Mouse (Mus musculus) embryo, embryonic 11.5 days (tissue): Measurements from ENCODE around the gene Myef2.
"Not testable (repeated sequence)": the region's sequence is repeated elsewhere in the genome, so short reads cannot be mapped to it uniquely, and the experiment has no call there.

Source experiments
- DNase-seq: peaks from one replicate; pipeline ENCODE4 v3.0.0-alpha.2; 2012; ENCODE audit warnings: low read depth, low spot score

Gene Myef2

DNA sequence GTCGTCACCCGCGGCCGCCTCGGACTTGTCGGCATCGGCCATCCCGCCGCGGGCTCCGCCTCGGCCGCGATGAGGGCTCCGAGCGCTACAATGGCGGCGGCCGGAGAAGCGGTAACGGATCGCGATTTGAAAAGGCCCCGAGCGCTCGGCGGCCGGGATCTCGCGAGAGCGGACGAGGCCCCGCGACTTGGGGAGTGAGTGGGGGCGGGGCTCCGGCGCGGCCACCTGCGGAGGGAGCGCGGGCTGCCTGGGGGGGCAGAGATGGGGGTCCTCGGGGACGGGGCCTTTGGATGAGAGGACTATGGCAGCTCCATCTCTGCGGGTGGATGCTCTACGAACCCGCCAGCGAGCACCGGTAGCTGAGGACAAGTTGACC lies at the start of gene Myef2:
Gene Myef2, minus strand, starts transcription at position 185 of the 376 bp plus-strand sequence.
- DNase-seq, result peak; percentile 78

DNA sequence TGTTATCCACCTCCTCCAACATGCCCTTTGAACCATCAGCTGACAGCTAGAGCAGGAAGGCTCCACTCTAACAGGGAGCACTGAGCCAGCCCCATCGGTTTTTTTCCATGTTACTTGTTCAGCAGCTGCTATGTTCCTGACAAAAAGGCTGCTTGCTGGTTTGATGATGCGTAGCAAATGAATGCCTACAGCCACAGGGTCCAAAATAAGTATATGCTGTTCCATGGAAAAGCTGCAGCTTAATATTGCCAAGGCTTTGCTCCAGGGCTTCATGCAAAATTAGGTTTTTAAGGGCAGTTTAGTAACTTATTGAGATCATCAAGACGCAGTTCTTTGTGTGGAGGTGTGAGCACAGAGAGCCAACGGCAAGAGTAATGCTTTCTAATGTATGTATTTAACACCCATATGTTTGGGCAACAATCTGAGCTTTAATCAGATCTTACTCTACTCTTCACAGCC lies 38.6 kb upstream of the Myef2 start:
- no peak for DNase-seq

DNA sequence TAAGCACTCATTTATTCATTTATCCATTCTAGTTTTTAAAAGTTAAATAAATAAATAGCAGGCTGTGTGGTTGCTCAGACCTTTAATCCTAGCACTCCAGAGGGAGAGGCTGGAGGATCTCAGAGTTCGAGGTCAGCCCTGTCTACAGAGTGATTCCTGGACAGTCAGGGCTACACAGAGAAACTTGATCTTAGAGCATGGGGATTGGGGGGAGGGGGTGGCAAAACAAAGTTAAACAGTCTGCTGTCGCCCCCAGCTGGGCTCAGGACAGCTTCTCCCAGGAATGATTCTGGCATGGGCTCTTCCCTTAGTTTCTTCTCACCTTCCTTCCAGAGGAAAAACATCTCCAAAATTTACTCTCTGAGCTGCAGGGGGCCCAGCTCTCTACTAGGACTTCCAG lies 32.0 kb upstream of the Myef2 start:
- DNase-seq, result no peak

DNA sequence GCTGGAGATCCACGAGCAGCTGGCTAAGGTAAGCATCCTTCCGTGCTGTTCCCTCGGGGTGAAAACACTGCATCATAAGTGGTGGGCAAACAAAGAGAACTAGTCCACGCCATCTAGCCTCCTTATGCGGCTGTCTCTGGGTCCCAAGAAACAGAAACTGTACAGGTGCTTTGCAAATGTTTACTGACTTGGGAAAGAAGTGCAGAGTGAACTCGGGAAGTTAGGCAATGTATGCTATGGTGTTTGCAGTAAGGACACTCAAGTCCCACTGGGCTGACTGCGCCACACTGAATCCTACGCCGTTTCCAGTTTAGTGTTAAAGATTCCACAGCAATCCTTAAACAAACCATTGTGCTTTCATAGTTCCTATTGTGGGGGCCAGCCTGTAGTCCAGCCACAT lies 30.8 kb upstream of the Myef2 start:
- DNase-seq, result no peak

DNA sequence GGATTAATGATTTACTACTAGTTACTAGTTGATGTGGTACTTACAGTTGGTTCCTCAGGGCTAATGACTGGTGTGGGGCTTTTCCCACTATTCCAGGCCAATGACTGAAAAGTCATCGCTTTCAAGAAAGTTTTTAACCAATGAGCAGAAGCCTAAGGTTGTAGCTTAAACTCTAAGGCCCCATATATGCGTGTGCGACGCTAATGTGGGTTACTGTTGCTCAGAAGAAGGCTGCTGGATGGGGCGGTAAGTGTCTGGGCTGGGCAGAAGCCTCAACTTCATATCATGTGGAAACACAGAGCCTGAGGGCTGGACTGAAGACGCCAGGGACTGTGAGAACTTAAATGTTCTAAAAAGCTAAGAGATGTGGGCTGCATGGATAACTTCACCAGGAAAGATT lies 28.9 kb upstream of the Myef2 start, which contains the start of gene Slc12a1:
Gene Slc12a1, plus strand, starts transcription at position 118 of the 400 bp plus-strand sequence.
- DNase-seq, result no peak

DNA sequence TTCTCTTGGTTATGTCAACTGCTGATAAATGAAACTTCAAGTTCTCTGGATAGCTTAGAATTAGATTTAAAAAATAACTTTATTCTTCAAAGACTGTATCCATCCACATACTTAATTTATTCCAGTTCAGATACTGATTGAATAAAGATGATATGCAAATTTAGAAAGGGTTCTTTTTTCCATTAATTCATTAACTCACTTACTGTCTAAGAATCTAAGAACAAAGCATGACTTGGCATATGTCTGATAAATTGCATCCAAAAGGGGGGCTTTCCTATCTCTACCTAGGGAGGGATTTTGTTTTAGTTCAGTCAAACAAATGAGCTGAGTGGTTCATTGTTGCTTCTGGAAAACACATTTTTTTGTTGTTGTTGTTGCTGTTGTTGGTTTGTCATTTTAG lies 18.9 kb upstream of the Myef2 start:
- no peak for DNase-seq

DNA sequence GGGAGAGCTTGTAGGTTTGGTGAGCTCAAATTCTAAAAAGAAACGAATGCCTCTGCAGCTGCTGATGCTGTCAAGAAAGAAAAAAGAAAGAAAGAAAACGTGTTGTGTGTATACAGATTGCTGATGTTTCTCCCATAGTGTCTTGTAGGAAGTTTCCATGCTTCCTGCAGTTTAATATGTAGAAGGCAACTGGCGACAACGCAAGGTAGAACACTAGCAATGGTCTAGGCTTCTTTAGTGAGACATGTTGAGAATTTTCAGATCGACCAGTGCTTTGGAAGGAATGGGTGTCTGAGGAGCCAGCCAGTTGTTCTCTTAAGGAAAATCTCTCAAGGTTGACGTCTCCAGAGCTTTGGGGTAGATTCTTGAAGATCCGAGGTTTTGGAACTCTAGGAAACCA lies 13.4 kb upstream of the Myef2 start:
- DNase-seq, result no peak

DNA sequence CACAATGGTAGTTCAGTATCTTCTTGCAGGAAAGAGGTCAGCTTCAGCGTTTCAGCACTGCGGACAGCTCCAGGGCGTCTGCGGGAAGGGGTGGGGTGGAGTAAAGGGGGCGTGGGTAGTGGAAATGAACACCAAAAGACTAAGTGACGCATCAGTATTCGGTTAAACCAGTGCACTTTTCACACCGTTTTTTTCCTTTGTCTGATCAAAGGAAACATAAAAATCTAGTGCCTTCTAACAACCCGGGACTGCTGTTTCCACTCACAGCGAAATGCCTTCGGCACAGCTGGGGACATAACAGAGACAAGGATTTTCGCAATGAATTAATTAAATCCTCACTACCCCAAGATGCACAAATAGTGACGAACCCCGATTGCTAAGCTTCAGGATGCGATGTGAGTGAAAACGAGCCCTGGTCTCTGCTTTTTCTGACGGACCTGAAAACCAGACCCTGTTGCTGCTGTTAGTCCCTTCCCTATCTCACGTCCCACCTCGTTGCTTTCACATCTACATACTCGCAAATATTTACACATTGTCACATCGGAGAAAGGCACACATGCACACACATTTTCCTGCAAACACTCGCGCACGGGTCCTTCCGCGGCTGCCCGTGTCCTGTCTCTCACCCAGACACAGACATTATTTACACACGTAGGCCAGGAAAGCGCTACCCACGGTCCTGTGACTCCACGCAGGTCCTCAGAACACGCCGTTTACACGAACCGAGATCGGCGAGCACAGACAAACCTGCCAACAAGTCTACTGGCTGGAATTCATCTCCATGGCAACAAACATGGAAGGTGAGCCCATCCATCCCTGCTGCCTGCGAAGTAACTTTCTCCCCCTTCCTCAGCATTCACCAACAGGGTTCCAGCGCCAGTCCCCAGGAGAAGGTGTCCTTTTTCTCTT lies 12.7 kb upstream of the Myef2 start, which contains the start of gene Ctxn2:
Gene Ctxn2, plus strand, starts transcription at position 790 of the 909 bp plus-strand sequence.
- DNase-seq, result peak; percentile 73

DNA sequence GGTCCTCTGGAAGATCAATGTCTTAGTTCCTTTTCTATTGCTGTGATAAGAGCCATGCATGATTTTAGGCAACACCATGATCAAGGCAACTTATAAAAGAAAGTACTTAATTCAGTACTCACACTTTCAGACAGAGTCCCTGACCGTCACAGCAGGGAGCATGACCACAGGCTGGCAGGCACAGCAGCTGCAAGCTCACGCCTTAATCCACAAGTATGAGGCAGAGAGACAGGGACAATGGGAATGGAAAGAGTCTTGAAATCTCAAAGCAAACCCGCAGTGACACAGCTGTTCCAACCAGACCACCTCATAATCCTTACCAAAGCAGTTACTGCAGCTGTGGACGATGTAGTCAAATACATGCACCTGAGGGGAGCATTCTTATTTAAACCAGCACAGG lies 10.7 kb upstream of the Myef2 start:
- no peak for DNase-seq

DNA sequence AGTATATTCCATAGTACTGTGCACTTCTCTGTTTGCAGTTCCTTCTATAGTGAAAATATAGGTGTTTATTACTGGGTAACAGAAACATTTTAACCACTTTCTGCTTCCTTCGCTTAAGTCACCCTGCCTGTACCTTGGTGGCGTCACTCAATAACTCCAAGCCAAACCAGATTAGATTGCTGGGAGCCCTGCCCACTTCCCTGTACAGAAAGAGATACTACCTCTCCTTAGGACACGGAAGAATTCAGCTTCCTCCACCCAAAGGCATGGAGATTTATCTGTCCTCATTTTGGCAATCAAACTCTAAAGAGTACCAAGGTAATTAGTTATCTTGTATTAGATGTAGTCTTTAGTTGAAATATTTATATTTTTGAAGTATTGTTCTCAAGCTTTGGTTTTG lies 3.3 kb upstream of the Myef2 start:
- no peak for DNase-seq

DNA sequence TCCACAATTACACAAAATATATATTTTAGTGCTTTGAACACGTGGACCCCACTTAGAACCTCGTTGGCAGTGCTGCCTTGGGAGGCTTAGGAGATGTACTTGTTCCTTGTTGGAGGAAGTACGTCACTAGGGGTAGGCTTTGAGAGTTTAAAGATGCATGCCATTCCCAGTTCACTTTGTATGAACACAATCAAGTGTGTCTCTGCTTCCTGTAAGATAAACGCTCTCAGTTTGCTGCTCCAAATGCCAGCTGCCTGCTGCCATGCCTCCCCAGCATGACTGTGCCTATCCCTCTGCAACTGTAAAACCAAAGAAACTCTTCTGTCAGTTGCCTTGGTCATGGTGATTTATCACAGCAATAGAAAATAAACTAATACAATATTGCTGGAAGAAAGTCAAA lies 2.4 kb upstream of the Myef2 start:
- no peak for DNase-seq

DNA sequence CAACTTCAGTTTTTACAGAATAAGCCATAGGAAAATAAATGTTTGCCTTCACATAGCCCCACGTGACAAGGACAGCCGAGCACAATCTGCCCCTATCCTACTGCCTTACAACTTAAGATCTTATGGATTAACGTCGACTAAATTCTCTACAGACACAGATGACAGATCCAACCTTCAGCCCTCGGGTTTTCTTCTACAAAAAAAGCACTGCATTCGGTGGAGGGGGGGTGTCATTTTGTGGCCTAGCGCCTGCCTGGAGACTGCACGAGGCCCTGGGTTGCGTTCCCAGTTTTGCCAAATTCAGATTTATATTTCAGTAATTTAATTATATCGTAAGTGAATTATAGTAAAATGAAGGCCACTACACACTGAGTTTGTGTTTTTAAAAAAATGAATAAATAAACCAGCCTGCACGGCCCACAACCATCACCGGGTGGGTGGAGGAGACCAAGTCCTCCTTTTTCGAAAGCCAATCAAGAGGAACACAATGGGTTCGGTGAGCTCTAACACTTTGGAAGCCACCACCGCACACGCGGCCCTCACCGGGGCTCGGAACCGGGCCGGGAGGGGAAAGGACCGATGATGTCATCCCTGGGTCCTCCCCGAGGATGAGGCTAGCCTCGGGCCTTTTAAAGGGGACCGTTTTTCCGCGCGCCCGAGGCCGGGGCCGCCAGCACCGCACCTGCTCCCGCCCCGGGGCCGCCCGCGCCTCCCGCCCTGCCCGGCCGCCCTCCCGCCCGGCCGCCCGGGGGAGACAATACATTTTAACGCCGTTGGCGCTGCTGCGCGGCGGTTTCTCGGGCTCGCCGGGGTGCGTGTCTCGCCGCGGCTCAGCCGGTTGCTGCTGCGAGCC lies 611 bp downstream of the Myef2 start:
- peak; percentile 17 for DNase-seq

DNA sequence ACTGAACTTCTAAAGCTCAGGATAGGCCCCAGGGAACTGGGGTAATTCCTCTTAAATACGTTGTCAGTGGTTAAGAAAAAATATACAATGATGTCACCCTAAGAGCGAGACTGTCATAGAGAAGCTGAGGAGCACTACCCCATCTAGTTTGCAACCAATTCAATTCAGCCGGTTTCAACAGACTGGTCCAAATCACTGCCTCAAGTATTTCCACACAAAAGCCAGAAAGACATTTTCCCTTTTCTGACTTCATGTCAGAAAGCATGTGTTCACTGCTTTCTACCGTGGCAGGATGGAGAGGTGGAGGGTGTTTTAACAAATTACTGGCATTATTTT lies 1.2 kb downstream of the Myef2 start:
- DNase-seq, result no peak

DNA sequence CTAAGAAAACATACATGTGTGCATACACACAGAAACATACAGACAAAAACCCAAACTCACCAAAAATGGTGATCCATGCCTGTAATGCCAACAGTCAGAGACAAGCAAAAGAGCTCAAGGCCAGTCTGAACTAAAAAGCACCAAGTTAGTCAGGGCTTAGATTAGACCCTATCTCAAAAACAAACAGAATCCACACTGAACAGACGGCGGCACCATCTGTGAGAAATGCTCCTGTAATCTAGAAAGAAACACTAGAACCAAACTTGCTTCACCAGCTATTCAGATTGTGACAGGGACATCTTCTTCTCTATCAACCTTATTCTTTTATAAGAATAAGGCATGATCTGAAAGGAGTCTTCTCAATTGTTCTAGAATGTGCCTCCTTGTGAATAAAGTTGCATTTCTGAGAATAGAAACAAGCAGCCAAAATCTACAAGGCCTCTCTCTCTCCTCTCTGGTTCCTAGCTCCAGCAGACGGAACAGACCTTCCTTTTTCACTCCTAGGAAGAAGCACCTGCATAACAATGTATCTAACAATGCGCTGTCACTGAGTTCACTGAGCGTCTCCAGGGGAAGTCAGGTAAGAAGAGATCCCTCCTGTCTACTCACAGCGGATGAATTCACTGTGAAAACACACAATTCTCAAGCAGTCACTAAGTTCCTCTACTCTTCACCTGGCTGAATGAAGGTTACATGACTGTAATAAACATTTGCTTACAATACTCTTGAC lies 3.9 kb downstream of the Myef2 start:
- no peak for DNase-seq

DNA sequence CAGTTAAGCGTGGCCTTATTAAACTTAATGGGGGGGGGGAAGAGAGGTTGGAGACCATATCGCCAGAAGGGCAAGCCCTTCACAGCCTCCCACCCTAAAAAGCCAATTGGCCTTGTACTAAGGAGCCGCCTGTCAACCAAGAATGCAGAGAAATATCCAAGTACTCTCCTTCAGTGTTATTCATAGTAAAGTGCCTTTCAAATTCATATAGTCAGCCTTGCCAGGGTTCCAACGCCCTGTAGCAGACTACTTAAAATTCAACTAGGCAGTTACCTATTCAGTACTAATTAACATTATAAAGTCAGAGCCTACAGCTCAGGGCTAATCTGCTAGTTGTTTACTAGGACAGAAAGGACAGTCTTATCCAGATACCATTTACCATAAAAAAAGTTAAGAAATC lies 16.9 kb downstream of the Myef2 start:
- DNase-seq, result not testable (repeated sequence)

DNA sequence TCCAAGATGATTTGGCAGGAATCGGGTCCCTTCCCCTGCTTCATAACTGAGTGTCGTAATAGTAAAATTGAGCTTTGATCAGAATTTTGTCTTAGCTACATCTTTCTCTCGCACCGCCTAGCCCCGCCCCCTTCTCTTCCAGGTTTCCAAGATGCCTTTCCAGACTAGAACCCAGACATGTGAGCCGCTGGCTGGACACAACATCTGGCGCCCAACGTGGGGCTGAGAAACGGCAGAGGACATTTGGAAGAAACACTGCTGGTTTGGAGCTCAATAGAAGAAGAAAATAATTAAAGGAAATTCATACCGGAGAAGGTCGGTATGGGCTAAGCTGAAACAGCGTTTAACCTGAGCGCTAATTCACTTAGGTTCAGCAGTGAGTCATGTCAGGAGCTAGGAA lies 19.0 kb downstream of the Myef2 start:
- DNase-seq, result not testable (repeated sequence)

DNA sequence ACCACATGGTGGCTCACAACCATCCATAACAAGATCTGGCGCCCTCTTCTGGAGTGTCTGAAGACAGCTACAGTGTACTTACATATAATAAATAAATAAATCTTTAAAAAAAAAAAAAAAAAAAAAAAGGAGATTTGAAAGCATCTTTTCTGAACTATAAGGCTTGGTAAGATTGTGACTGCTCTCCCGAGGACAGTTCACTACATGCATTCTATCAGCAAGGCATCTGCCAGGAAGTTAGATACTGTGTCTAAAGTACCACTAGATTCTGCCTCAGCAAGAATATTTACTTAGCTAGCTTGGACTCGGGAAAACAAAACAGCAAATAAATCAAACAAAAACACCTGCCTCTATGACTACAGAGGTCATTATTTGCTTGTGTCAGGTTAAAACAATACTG lies 31.3 kb downstream of the Myef2 start:
- not testable (repeated sequence) for DNase-seq

DNA sequence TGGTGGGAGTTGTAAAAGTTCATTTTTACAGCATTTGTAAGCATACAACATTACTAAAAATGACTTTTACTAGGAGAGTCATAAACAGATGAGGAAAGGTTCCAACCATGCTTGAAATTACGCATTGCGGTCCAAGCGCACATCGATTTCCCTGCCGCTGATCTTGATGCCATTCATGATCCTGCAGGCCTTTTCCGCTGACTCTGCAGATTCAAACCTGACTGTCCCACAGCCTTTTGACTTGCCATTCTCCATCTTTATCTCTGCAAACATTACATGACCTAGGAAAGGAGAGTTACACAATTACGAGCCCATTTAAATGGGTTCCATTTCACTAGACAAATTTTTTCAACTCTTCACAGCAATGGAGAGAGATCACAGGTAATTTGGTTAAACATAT lies 34.7 kb downstream of the Myef2 start:
- DNase-seq, result no peak

DNA sequence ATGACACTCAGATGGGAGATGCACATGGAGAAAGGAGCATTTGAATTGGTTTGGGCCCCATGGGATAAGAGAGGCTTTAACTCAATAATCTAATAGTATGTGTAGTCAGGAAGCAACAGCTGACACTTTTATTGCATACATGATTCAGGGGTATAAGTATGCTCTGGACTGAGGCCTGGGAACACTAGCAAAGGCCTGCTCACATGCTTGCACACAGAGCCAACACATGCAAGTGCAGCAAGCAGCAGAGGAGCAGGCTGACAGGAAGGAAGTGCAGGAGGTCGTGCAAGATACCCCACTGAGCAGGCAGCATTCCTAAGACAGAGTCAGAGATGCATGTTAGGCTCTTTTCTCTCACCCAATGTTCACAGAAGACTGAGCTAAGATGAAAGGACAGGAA lies 39.6 kb downstream of the Myef2 start:
- no peak for DNase-seq

DNA sequence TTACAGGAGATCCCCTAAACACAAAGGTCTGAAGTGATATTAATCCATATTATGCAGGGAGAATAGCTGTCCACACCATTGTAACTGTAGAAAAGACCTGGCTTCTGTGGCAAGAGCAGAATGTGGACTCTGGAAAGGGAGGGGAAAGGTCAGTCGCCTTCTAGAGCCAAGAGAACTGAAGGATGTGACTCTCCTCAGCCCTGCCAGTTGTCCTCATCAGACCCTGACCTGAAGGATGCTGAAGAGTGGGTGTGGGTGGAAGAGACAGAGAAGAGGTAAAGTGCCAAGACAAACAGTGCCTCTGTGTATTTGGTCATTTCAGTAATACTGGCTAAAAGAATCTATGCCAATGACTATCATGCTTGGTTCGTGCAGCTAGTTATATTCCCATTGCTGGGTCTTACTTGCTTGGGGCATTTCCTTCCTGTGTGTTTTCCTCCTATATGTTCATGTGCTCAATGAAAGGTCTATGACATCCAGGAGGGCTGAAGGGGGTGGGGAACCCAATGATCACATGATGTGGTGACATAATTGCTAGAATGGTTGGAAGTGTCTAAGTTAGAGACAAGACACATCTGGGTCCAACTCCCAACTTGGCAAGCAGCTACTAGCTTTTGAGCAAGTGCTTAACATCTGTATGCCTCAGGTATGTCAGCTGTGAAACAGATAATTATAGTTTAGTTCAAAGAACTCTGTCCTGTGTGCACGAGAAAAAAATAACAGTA lies 50.2 kb downstream of the Myef2 start:
- DNase-seq, result no peak

DNA sequence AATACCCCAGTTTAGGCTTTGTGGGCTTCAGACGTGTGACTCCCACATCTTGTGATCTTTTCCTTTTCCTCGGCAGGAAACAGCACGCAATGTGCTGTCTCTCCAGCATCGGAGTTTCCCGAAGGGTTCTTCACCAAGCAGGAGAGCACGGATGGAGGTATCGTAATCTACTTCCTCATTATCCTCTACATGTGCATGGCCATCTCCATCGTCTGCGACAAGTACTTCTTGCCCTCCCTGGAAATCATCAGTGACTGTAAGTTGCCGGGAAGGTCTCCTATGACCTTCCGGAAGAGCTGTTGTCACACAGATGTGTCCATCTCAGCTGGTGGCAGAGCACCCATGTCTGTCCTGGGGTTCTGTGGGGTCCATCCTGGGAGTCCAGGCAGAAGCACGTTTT lies 54.8 kb downstream of the Myef2 start:
- no peak for DNase-seq
